Mouse (Mus musculus) limb, embryonic 14.5 days (tissue): Measurements from ENCODE around the gene Tlcd2. TPM values are rescaled to one million over a fixed set of nuclear protein-coding genes. Genes with fewer than 3 reads are reported as not detected.
A peak's percentile ranks its signal among the peaks of the same experiment; 100 is the strongest.

Source experiments
- ATAC-seq: fragments of 200-750 bp; cut with Nextera tagmentation; 2 replicates; pipeline ENCODE4 v1.8.0; 2017; ENCODE audit warnings: low read depth, moderate number of reproducible peaks, moderate TSS enrichment; ENCODE audit not compliant: low FRiP score
- DNase-seq: peaks from one replicate; pipeline ENCODE4 v3.0.0-alpha.2; 2015; ENCODE audit warnings: low spot score
- H3K27ac ChIP-seq: fragments of 300-500 bp; sonication (generic); replicated peaks from 2 replicates; pipeline ENCODE4 v1.5.1; 2014; ENCODE audit warnings: low read depth, mild to moderate bottlenecking, low read length, moderate library complexity, mixed read lengths
- H3K27me3 ChIP-seq: fragments of 300-500 bp; sonication (generic); 2 replicates; pipeline ENCODE4 v1.6.1; 2014; ENCODE audit warnings: low read length, mixed read lengths; ENCODE audit not compliant: control insufficient read depth, insufficient read depth
- H3K36me3 ChIP-seq: fragments of 300-500 bp; sonication (generic); 2 replicates; pipeline ENCODE4 v1.6.1; 2014; ENCODE audit warnings: mild to moderate bottlenecking, low read length, moderate library complexity, mixed read lengths; ENCODE audit not compliant: control insufficient read depth, insufficient read depth
- H3K4me1 ChIP-seq: fragments of 300-500 bp; sonication (generic); 2 replicates; pipeline ENCODE4 v1.6.1; 2014; ENCODE audit warnings: antibody characterized with exemption, low read length, mixed read lengths; ENCODE audit not compliant: control insufficient read depth, insufficient read depth
- H3K4me2 ChIP-seq: fragments of 300-500 bp; sonication (generic); replicated peaks from 2 replicates; pipeline ENCODE4 v1.6.1; 2014; ENCODE audit warnings: low read depth, mild to moderate bottlenecking, low read length, moderate library complexity; ENCODE audit not compliant: severe bottlenecking
- H3K4me3 ChIP-seq: fragments of 300-500 bp; sonication (generic); replicated peaks from 2 replicates; pipeline ENCODE4 v1.5.1; 2014; ENCODE audit warnings: low read length
- H3K9ac ChIP-seq: fragments of 300-500 bp; sonication (generic); 2 replicates; pipeline ENCODE4 v1.6.1; 2014; ENCODE audit warnings: mild to moderate bottlenecking, low read depth, low read length, moderate library complexity; ENCODE audit not compliant: severe bottlenecking
- H3K9me3 ChIP-seq: fragments of 300-500 bp; sonication (generic); 2 replicates; pipeline ENCODE4 v1.6.1; 2016; ENCODE audit warnings: low read length; ENCODE audit not compliant: control insufficient read depth
- POLR2A ChIP-seq: fragments of 200-500 bp; IDR thresholded peaks from 2 replicates; pipeline ENCODE4 v1.8.0; 2012; ENCODE audit warnings: inconsistent platforms, mild to moderate bottlenecking, moderate library complexity, borderline replicate concordance; ENCODE audit not compliant: insufficient read depth, insufficient read length; ENCODE audit errors: extremely low read depth
- WGBS: fragments of 180-500 bp; shearing (Covaris S2); extraction: QIAGEN DNeasy Blood & Tissue Kit; methylation state at CpG from one replicate; pipeline ENCODE4 v1.1.7; 2014; 5-methylcytosine and 5-hydroxymethylcytosine counted together
- polyA plus RNA-seq, 2 experiments: library from polyadenylated mRNA; depleted of rRNA in 1 of 2; stranded (reverse) in 1 of 2; unstranded in 1 of 2; fragments of >200 nt; fragmentation: Nextera tagmentation in 1 of 2; extraction: Ambion mirVana in 1 of 2; gene quantifications; 2 replicates each; pipeline versions ENCODE4 v1.2.1 to v1.2.3; 2012 to 2014

Gene Tlcd2
- polyA plus RNA-seq, 2 experiments: 15.0 to 25.2 TPM

- Histone ChIP-seq H3K4me1 (peaks cover 23% of the 10 kb centered on the region), H3K9ac (peak overlapping the region; percentile 62), H3K9me3 (no peaks in the 10 kb centered on the region), H3K4me2 (peak overlapping the region; percentile 62), H3K27me3 (no peaks in the 10 kb centered on the region), H3K27ac (peak overlapping the region; percentile 72), H3K36me3 (0 out of 2 replicates have a peak, but pooled peaks cover 3% of the 10 kb centered on the region), H3K4me3 (peak overlapping the region; percentile 43)
- ATAC-seq (peak; percentile 42; the same call in 1 of the 2 replicates), DNase-seq (peak; percentile 35)
- no peak for TF ChIP-seq POLR2A
- 16% methylated on average over 6 of the region's 6 CpGs for WGBS
Measured at GRCm38 (mm10) chr11:75421375-75422012, 40.0 kb upstream of the Tlcd2 start.

GRCm38 (mm10) chr11:75422013-75422792 is 39.3 kb upstream of the Tlcd2 start, which contains the start of gene Serpinf1:
Gene Serpinf1 (minus strand): TSS chr11:75422701.
- peak; percentile 62 for ATAC-seq

DNA sequence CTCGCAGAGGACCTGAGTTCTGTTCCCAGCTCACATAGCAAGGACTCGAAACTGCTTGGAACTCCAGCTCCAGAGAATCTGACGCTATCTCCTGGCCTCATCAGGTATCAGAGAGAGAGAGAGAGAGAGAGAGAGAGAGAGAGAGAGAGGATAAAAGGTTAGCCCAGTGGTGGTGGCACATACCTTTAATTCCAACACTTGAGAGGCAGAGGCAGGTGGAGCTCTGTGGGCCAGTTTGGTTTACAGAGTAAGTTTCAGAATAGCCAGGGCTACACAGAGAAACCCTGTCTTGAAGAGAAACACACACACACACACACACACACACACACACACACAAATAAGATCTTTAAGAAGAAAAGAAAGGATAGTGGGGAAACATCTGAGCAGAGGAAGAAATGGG is 38.4 kb upstream of the Tlcd2 start:
- ATAC-seq (no peak), DNase-seq (no peak)
- Histone ChIP-seq H3K36me3 (no peaks in the 10 kb centered on the region), H3K4me2 (no peak overlapping the region), H3K9ac (no peak overlapping the region), H3K4me3 (no peak overlapping the region), H3K27ac (no peak overlapping the region), H3K4me1 (peaks cover 23% of the 10 kb centered on the region), H3K9me3 (no peaks in the 10 kb centered on the region), H3K27me3 (no peaks in the 10 kb centered on the region)
- no peak for TF ChIP-seq POLR2A
- WGBS: 87% methylated on average over 3 of the region's 3 CpGs

More at GRCm38 (mm10) chr11:75422013-75422792, 39.3 kb upstream of the Tlcd2 start, which contains the start of gene Serpinf1:
- Histone ChIP-seq H3K36me3 (0 out of 2 replicates have a peak, but pooled peaks cover 3% of the 10 kb centered on the region), H3K27me3 (no peaks in the 10 kb centered on the region), H3K9ac (peak within 1 kb of the TSS; percentile 62), H3K4me1 (peaks cover 23% of the 10 kb centered on the region), H3K4me3 (peak within 1 kb of the TSS; percentile 43), H3K27ac (peak within 1 kb of the TSS; percentile 72), H3K9me3 (no peaks in the 10 kb centered on the region), H3K4me2 (peak within 1 kb of the TSS; percentile 62)
- 0 out of 2 replicates have a peak, but pooled peaks have one; percentile 35 for TF ChIP-seq POLR2A
- 28% methylated on average over 10 of the region's 10 CpGs for WGBS
- DNase-seq: peak; percentile 40

DNA sequence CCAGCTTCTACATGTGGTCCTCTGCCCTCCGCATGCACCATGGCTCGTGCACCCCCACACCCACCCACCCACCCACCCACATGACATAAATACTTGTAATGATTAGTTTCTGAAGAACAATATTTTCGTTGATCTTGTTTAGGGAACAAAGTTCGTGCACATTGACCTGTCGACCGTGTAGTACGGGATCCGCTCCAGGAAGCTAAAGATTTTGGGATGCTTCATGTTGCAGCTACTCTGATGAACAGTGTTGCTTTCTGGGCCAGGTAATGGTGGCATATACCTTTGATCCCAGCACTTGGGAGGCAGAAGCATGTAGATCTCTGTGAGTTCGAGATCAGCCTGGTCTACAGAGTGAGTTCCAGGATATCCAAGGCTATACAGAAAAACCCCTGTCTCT is 37.5 kb upstream of the Tlcd2 start:
- no peaks in the 10 kb centered on the region for H3K36me3 ChIP-seq
- no peaks in the 10 kb centered on the region for H3K27me3 ChIP-seq
- no peak overlapping the region for H3K27ac ChIP-seq
- DNase-seq (no peak), ATAC-seq (no peak)
- no peak for TF ChIP-seq POLR2A
- peaks cover 23% of the 10 kb centered on the region for H3K4me1 ChIP-seq
- H3K4me3 ChIP-seq: no peak overlapping the region
- H3K4me2 ChIP-seq: no peak overlapping the region
- 93% methylated on average over 9 of the region's 9 CpGs for WGBS
- no peak overlapping the region for H3K9ac ChIP-seq
- no peaks in the 10 kb centered on the region for H3K9me3 ChIP-seq

DNA sequence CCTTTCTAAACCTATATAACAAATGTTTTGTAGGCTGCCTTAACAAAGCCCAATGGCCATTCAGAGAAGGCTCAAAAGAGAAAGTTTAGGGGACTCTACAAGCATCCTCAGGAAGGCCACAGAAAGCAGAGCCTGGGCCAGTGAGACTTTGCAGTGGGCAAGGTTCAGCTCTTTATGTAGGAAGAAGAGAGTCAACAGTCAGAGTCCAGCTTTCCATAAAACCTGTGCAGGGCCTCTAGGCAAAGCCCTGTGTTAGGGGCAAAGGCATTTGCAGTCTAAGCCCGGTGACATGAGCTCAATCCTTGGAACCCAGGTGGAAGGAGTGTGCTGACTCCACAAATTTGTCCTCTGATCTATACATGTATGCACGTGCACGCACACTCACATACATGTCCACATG is 37.1 kb upstream of the Tlcd2 start:
- no peak overlapping the region for H3K4me2 ChIP-seq
- no peaks in the 10 kb centered on the region for H3K9me3 ChIP-seq
- H3K4me3 ChIP-seq: no peak overlapping the region
- H3K9ac ChIP-seq: no peak overlapping the region
- WGBS: 85% methylated on average over 3 of the region's 3 CpGs
- H3K36me3 ChIP-seq: no peaks in the 10 kb centered on the region
- DNase-seq: no peak
- H3K27me3 ChIP-seq: no peaks in the 10 kb centered on the region
- ATAC-seq: no peak
- no peak for TF ChIP-seq POLR2A
- no peak overlapping the region for H3K27ac ChIP-seq
- H3K4me1 ChIP-seq: peaks cover 23% of the 10 kb centered on the region
